Mouse (Mus musculus) G1E (cell line): ENCODE measurements around the gene Ccdc92. TPM values are rescaled to one million over a fixed set of nuclear protein-coding genes. Genes with fewer than 3 reads are reported as not detected.

Experiments
- ATAC-seq: 2 replicates; pipeline ENCODE4 v1.8.0; 2016; ENCODE audit warnings: mild to moderate bottlenecking; ENCODE audit not compliant: insufficient number of reproducible peaks, poor library complexity, low FRiP score, severe bottlenecking; ENCODE audit errors: extremely low read depth
- DNase-seq: peaks from one replicate; pipeline ENCODE4 v3.0.0; 2012; ENCODE audit warnings: low spot score
- H3K27me3 ChIP-seq: 2 replicates; pipeline ENCODE4 v1.6.1; 2012; ENCODE audit warnings: mild to moderate bottlenecking, low read length, inconsistent platforms; ENCODE audit not compliant: insufficient read depth
- H3K36me3 ChIP-seq: replicated peaks from 2 replicates; pipeline ENCODE3; 2012; ENCODE audit warnings: mild to moderate bottlenecking, inconsistent platforms
- H3K4me1 ChIP-seq: 2 replicates; pipeline ENCODE4 v1.6.1; 2012; ENCODE audit warnings: low read depth, low read length, inconsistent platforms, mixed read lengths; ENCODE audit not compliant: insufficient read depth
- H3K4me3 ChIP-seq: 2 replicates; pipeline ENCODE4 v1.5.1; 2012; ENCODE audit warnings: low read depth, mild to moderate bottlenecking, inconsistent platforms, low read length, moderate library complexity, mixed read lengths
- H3K9me3 ChIP-seq: replicated peaks from 2 replicates; pipeline ENCODE4 v1.6.1; 2012; ENCODE audit warnings: inconsistent platforms
- CTCF ChIP-seq: IDR thresholded peaks from 2 replicates; pipeline ENCODE4 v1.5.1; 2012; ENCODE audit warnings: low read depth, low read length, inconsistent platforms, mixed read lengths
- GATA1 ChIP-seq: IDR thresholded peaks from 2 replicates; pipeline ENCODE4 v1.6.1; 2012; ENCODE audit warnings: borderline replicate concordance, low read length, inconsistent platforms, mixed read lengths
- GATA2 ChIP-seq: IDR thresholded peaks from 2 replicates; pipeline ENCODE4 v1.6.1; 2012; ENCODE audit warnings: low read depth, low read length, inconsistent platforms, borderline replicate concordance
- POLR2AphosphoS5 ChIP-seq: IDR thresholded peaks from 2 replicates; pipeline ENCODE4 v1.6.1; 2012; ENCODE audit warnings: low read depth, low read length, inconsistent platforms; ENCODE audit not compliant: insufficient replicate concordance
- TAL1 ChIP-seq: conservative IDR thresholded peaks from 2 replicates; pipeline ENCODE4 v1.6.1; 2012; ENCODE audit warnings: low read depth, low read length, inconsistent platforms, mixed read lengths
- polyA plus RNA-seq: library from polyadenylated mRNA; stranded (reverse); fragments of >175 nt; gene quantifications from 2 replicates; pipeline ENCODE4 v1.2.3, GENCODE M21; 2012
- total RNA-seq, 2 experiments: library from RNA; stranded (forward) in 1 of 2; stranded (reverse) in 1 of 2; fragments of 200-1000 nt in 1 of 2; fragments of >200 nt in 1 of 2; fragmentation: Nextera tagmentation in 1 of 2; gene quantifications; 2 replicates each; pipeline ENCODE4 v1.2.3; 2014 to 2017

Gene Ccdc92
- total and polyA plus RNA-seq, 3 experiments, result 1.2 to 1.5 TPM; not detected in 1

DNA sequence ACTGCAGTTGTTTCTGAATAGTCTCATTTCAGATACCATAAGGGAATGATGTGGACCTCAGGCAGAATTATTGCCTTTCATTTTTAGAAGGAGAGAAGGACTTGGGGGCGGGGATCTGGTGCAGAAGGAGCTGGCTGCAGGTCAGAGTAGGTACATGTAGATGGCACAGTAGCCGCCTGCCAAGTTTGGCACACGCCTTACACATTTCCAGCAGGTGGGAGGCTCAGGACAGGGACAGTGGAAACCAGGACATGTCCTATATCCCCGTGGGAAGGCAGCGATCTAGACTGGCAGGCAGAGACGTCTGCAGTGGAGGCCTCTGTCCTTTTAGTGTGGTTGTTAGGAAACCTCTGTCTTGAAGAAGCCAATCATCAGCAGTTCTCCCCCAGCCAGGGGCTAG lies 17.6 kb upstream of the Ccdc92 start:
- no peaks in the 10 kb centered on the region for H3K9me3 ChIP-seq
- H3K4me1 ChIP-seq, result peaks cover 2% of the 10 kb centered on the region; the same call in 1 of the 2 replicates
- H3K4me3 ChIP-seq, result no peak overlapping the region
- no peak for TF ChIP-seq GATA2
- no peak for TF ChIP-seq POLR2AphosphoS5
- no peak for TF ChIP-seq TAL1
- TF ChIP-seq GATA1, result no peak
- no peak for TF ChIP-seq CTCF
- DNase-seq (no peak), ATAC-seq (no peak)
- no peaks in the 10 kb centered on the region for H3K27me3 ChIP-seq
- peaks cover 97% of the 10 kb centered on the region for H3K36me3 ChIP-seq

- no peak overlapping the region for H3K4me3 ChIP-seq
- H3K36me3 ChIP-seq, result peaks cover 97% of the 10 kb centered on the region
- peaks cover 2% of the 10 kb centered on the region; the same call in 1 of the 2 replicates for H3K4me1 ChIP-seq
- no peak for ATAC-seq
- no peaks in the 10 kb centered on the region for H3K27me3 ChIP-seq
- TF ChIP-seq CTCF (no peak), GATA1 (no peak), POLR2AphosphoS5 (no peak), TAL1 (no peak), GATA2 (no peak)
- DNase-seq, result no peak
- no peaks in the 10 kb centered on the region for H3K9me3 ChIP-seq
Measured at GRCm38 (mm10) chr5:124879251-124879650, 17.0 kb upstream of the Ccdc92 start.

GRCm38 (mm10) chr5:124873890-124874601 lies 11.8 kb upstream of the Ccdc92 start:
- peaks cover 5% of the 10 kb centered on the region; the same call in 1 of the 2 replicates for H3K4me1 ChIP-seq
- ATAC-seq, result no peak
- H3K27me3 ChIP-seq, result no peaks in the 10 kb centered on the region
- H3K9me3 ChIP-seq, result no peaks in the 10 kb centered on the region
- peaks cover 95% of the 10 kb centered on the region for H3K36me3 ChIP-seq
- no peak for TF ChIP-seq POLR2AphosphoS5
- TF ChIP-seq TAL1, result no peak
- TF ChIP-seq GATA1, result no peak
- no peak for TF ChIP-seq GATA2
- no peak for TF ChIP-seq CTCF
- no peak overlapping the region for H3K4me3 ChIP-seq
- DNase-seq, result no peak

GRCm38 (mm10) chr5:124873096-124873495 lies 10.9 kb upstream of the Ccdc92 start:
- H3K4me1 ChIP-seq, result peaks cover 8% of the 10 kb centered on the region; the same call in 1 of the 2 replicates
- TF ChIP-seq GATA2 (no peak), POLR2AphosphoS5 (no peak), CTCF (no peak), TAL1 (no peak), GATA1 (no peak)

DNA sequence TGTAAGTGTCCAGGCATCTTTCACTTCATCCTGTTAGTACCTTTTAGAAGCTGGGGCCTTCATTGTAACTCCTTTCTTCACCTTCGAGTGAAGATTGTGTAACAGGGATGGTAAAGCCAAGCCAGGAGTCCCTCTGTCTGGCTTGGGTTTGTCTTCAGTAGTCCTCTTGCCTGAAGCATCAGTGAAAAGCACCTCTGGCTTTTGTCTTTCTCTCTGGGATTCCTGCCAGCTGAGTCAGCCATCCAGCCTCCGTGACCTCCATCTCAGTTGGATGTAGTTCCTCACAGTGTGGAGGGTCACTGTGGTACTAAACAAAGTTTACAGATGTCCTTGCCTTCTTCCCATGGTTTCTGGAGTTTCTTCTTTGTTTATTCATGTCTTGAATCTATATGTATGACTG lies 9.8 kb upstream of the Ccdc92 start:
- H3K27me3 ChIP-seq, result no peaks in the 10 kb centered on the region
- TF ChIP-seq CTCF (no peak), GATA1 (no peak), GATA2 (no peak), TAL1 (no peak), POLR2AphosphoS5 (no peak)
- H3K9me3 ChIP-seq, result no peaks in the 10 kb centered on the region
- H3K4me1 ChIP-seq, result peaks cover 13% of the 10 kb centered on the region
- no peak overlapping the region for H3K4me3 ChIP-seq
- ATAC-seq, result no peak
- peaks cover 96% of the 10 kb centered on the region for H3K36me3 ChIP-seq
- DNase-seq, result no peak

More at GRCm38 (mm10) chr5:124873096-124873495, 10.9 kb upstream of the Ccdc92 start:
- H3K36me3 ChIP-seq, result peaks cover 95% of the 10 kb centered on the region
- H3K4me3 ChIP-seq, result no peak overlapping the region
- ATAC-seq (no peak), DNase-seq (no peak)
- no peaks in the 10 kb centered on the region for H3K9me3 ChIP-seq
- H3K27me3 ChIP-seq, result no peaks in the 10 kb centered on the region

- Histone ChIP-seq H3K4me1 (peaks cover 21% of the 10 kb centered on the region), H3K36me3 (peaks cover 83% of the 10 kb centered on the region), H3K9me3 (no peaks in the 10 kb centered on the region), H3K27me3 (no peaks in the 10 kb centered on the region), H3K4me3 (no peak overlapping the region)
- ATAC-seq (peak; percentile 47), DNase-seq (peak; percentile 28)
- TF ChIP-seq TAL1 (no peak), POLR2AphosphoS5 (no peak), GATA1 (no peak), GATA2 (no peak), CTCF (no peak)
Measured at GRCm38 (mm10) chr5:124868981-124869380, 6.8 kb upstream of the Ccdc92 start.
